Mouse (Mus musculus) C2C12 (cell line): ENCODE measurements around the gene Pdzrn3.

Source experiments
- CEBPB ChIP-seq: IDR thresholded peaks from one replicate; pipeline ENCODE4 v1.6.1; 2011; ENCODE audit warnings: low read depth, mild to moderate bottlenecking, control low read depth, moderate library complexity
- CTCF ChIP-seq: IDR thresholded peaks from one replicate; pipeline ENCODE4 v1.5.1; 2011; ENCODE audit not compliant: control insufficient read depth, insufficient read depth, insufficient read length
- MAX ChIP-seq: IDR thresholded peaks from one replicate; pipeline ENCODE4 v1.6.1; 2011; ENCODE audit warnings: mild to moderate bottlenecking, control low read depth
- MYOD1 ChIP-seq: IDR thresholded peaks from one replicate; pipeline ENCODE4 v1.6.1; 2011; ENCODE audit warnings: low read depth; ENCODE audit not compliant: control insufficient read depth, insufficient read length
- MYOG ChIP-seq: IDR thresholded peaks from one replicate; pipeline ENCODE4 v1.6.1; 2011; ENCODE audit not compliant: control insufficient read depth, insufficient read length; ENCODE audit errors: extremely low read depth
- USF1 ChIP-seq: IDR thresholded peaks from one replicate; pipeline ENCODE4 v1.6.1; 2011; ENCODE audit warnings: low read depth, mild to moderate bottlenecking, control low read depth, moderate library complexity

DNA sequence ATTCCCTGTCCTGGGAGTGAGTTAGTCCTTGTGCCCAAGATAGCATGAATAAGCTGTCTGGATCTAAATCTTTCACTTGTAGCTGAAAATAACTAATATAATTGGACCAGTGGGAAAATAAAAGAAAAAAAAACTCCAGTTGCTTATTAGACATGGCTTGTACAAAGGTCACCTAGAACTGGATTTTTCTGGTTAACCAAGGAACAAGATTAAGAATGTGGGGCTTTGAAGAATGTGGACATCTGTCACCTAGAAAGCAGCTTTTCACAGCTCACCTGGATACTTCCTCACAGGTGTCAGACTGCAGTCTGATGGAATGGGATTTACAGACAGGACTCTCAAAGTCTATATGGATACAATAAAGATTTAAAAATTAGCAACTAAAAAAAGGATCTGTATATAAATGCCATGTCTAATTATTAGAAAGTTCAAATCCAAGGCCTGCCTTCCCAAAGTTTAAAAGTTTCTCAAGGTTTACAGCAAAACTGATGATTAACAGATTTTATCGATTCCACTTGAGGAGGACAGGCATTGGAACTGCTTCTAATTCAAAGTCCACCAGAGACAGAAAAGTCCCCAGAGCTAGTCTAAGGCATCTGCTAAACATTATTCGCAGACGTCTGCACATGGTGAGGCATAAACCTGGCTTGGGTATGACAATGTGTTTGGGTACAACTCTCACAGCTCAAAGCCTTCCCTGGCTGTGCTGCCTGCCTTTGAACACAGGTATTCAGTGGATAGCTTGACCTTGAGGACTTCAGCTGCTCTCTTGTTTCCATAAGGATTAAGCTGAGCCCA is 51.7 kb downstream of the Pdzrn3 start:
- TF ChIP-seq CTCF = no peak
- no peak for TF ChIP-seq MAX
- TF ChIP-seq MYOD1 = no peak
- no peak for TF ChIP-seq USF1
- no peak for TF ChIP-seq MYOG
- TF ChIP-seq CEBPB = no peak
